Mouse (Mus musculus) stomach, postnatal 0 days (tissue): ENCODE data around the gene Tspan15.

Experiments
- CTCF ChIP-seq: IDR thresholded peaks from 2 replicates; pipeline ENCODE4 v1.5.1; 2016; ENCODE audit warnings: antibody characterized with exemption, low read depth, mild to moderate bottlenecking, moderate library complexity
- EP300 ChIP-seq: optimal IDR thresholded peaks from 2 replicates; pipeline ENCODE3; 2016; ENCODE audit warnings: antibody characterized with exemption

GRCm38 (mm10) chr10:62252496-62253235 lies 21.6 kb upstream of the Tspan15 start:
- no peak for TF ChIP-seq CTCF
- TF ChIP-seq EP300, result no peak
